Mouse (Mus musculus) midbrain, embryonic 11.5 days (tissue): ENCODE measurements around the gene Ppp1r16b. TPM values are rescaled to one million over a fixed set of nuclear protein-coding genes. Genes with fewer than 3 reads are reported as not detected.
A peak's percentile ranks its signal among the peaks of the same experiment; 100 is the strongest.

Experiments used
- ATAC-seq: fragments of 200-750 bp; cut with Nextera tagmentation; 2 replicates; pipeline ENCODE4 v1.8.0; 2017; ENCODE audit warnings: moderate TSS enrichment, moderate library complexity; ENCODE audit not compliant: low FRiP score
- DNase-seq: peaks from one replicate; pipeline ENCODE4 v3.0.0; 2015; ENCODE audit warnings: low spot score; ENCODE audit errors: missing footprints
- H3K27ac ChIP-seq: fragments of 300-500 bp; sonication (generic); 2 replicates; pipeline ENCODE4 v1.5.1; 2014; ENCODE audit warnings: low read depth, low read length
- H3K27me3 ChIP-seq: fragments of 300-500 bp; sonication (generic); 2 replicates; pipeline ENCODE4 v1.6.1; 2014; ENCODE audit warnings: mild to moderate bottlenecking, low read length, moderate library complexity, mixed read lengths; ENCODE audit not compliant: control insufficient read depth, insufficient read depth
- H3K36me3 ChIP-seq: fragments of 300-500 bp; sonication (generic); 2 replicates; pipeline ENCODE4 v1.6.1; 2014; ENCODE audit warnings: mild to moderate bottlenecking, low read length, moderate library complexity, mixed read lengths; ENCODE audit not compliant: control insufficient read depth, insufficient read depth
- H3K4me1 ChIP-seq: fragments of 300-500 bp; sonication (generic); 2 replicates; pipeline ENCODE4 v1.6.1; 2014; ENCODE audit warnings: low read length; ENCODE audit not compliant: control insufficient read depth, insufficient read depth
- H3K4me2 ChIP-seq: fragments of 300-500 bp; sonication (generic); 2 replicates; pipeline ENCODE4 v1.6.1; 2014; ENCODE audit warnings: mild to moderate bottlenecking, moderate library complexity
- H3K4me3 ChIP-seq: fragments of 300-500 bp; sonication (generic); 2 replicates; pipeline ENCODE4 v1.5.1; 2014; ENCODE audit warnings: low read depth, low read length
- H3K9ac ChIP-seq: fragments of 300-500 bp; sonication (generic); 2 replicates; pipeline ENCODE4 v1.6.1; 2014; ENCODE audit warnings: low read length
- H3K9me3 ChIP-seq: fragments of 300-500 bp; sonication (generic); 2 replicates; pipeline ENCODE4 v1.6.1; 2016; ENCODE audit warnings: low read length; ENCODE audit not compliant: control insufficient read depth
- WGBS: fragments of 180-500 bp; shearing (Covaris S2); extraction: QIAGEN DNeasy Blood & Tissue Kit; methylation state at CpG from one replicate; pipeline ENCODE4 v1.1.7; 2014; 5-methylcytosine and 5-hydroxymethylcytosine counted together
- polyA plus RNA-seq: library from polyadenylated mRNA; unstranded; fragments of >200 nt; fragmentation: Nextera tagmentation; extraction: Ambion mirVana; gene quantifications from 2 replicates; pipeline ENCODE4 v1.2.1, GENCODE M21; 2014

Gene Ppp1r16b
- polyA plus RNA-seq, 1 experiment from 2014 or later: 3.2 TPM

DNA sequence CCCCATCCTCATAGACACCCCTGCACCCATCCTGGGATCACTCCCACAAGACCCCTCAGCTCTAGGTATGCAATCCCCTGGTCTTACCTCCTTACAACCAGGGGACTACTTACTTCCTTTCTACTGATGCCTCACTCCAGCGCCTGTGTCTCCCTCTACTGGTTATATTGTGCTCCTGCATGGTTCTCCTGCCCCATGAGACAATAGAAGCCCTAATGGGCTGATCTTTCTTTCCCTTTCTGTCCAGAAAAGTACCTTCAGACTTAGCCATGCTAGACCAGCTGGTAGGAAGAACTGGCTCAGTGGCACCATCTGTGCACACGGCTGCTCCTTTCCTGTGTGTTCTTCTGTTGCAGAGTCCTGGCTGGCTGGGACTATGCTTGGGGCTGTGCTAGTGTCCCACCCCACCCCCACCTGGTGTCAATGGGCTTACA is 79.9 kb downstream of the Ppp1r16b start:
- Histone ChIP-seq H3K4me2 (no peak overlapping the region), H3K36me3 (no peaks in the 10 kb centered on the region), H3K27ac (no peak overlapping the region), H3K4me3 (no peak overlapping the region), H3K27me3 (no peaks in the 10 kb centered on the region), H3K4me1 (peaks cover 3% of the 10 kb centered on the region; the same call in 1 of the 2 replicates), H3K9me3 (no peaks in the 10 kb centered on the region), H3K9ac (no peak overlapping the region)
- ATAC-seq: peak; percentile 52; the same call in 1 of the 2 replicates
- DNase-seq: peak; percentile 84
- 14% methylated on average over 2 of the region's 2 CpGs for WGBS

GRCm38 (mm10) chr2:158746164-158746563 is 81.0 kb downstream of the Ppp1r16b start:
- no peak overlapping the region for H3K4me2 ChIP-seq
- 83% methylated on average over 11 of the region's 11 CpGs for WGBS
- peaks cover 1% of the 10 kb centered on the region; the same call in 1 of the 2 replicates for H3K4me1 ChIP-seq
- H3K27me3 ChIP-seq: no peaks in the 10 kb centered on the region
- no peak overlapping the region for H3K27ac ChIP-seq
- DNase-seq (peak; percentile 73), ATAC-seq (no peak)
- no peak overlapping the region for H3K9ac ChIP-seq
- no peak overlapping the region for H3K4me3 ChIP-seq
- no peaks in the 10 kb centered on the region for H3K9me3 ChIP-seq
- H3K36me3 ChIP-seq: no peaks in the 10 kb centered on the region

DNA sequence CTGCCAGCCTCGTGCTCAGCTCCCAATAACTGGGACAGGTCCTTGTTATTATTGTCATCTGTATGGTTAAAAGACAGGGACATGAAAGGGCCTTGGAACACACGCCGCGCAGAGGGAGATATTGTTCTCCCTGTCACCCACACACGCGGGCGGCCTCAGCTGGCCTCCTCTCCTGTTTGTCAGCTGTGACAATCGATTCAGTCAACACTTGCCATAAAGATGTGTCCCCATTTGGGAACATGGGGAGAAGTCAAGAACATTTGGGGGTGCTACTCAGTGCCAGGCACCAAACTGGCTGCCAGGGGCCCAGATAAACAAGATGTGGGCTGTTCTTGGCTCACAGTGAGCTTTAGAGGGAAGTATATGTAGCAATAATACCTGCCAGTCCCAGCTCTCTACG is 84.2 kb downstream of the Ppp1r16b start:
- H3K9me3 ChIP-seq: no peaks in the 10 kb centered on the region
- ATAC-seq: no peak
- H3K27ac ChIP-seq: no peak overlapping the region
- no peaks in the 10 kb centered on the region for H3K27me3 ChIP-seq
- peak; percentile 69 for DNase-seq
- no peaks in the 10 kb centered on the region for H3K4me1 ChIP-seq
- no peak overlapping the region for H3K4me2 ChIP-seq
- H3K4me3 ChIP-seq: no peak overlapping the region
- 91% methylated on average over 9 of the region's 9 CpGs for WGBS
- no peaks in the 10 kb centered on the region for H3K36me3 ChIP-seq
- no peak overlapping the region for H3K9ac ChIP-seq

GRCm38 (mm10) chr2:158760231-158760630 is 95.0 kb downstream of the Ppp1r16b start:
- Histone ChIP-seq H3K9me3 (no peaks in the 10 kb centered on the region), H3K9ac (no peak overlapping the region), H3K27ac (no peak overlapping the region), H3K27me3 (no peaks in the 10 kb centered on the region), H3K36me3 (no peaks in the 10 kb centered on the region), H3K4me3 (no peak overlapping the region), H3K4me2 (no peak overlapping the region), H3K4me1 (no peaks in the 10 kb centered on the region)
- ATAC-seq (no peak), DNase-seq (no peak)
- WGBS: 70% methylated on average over 2 of the region's 2 CpGs

- no peak overlapping the region for H3K4me3 ChIP-seq
- no peaks in the 10 kb centered on the region for H3K9me3 ChIP-seq
- no peak overlapping the region for H3K27ac ChIP-seq
- DNase-seq: peak; percentile 49
- H3K4me1 ChIP-seq: no peaks in the 10 kb centered on the region; the same call in 1 of the 2 replicates
- H3K4me2 ChIP-seq: no peak overlapping the region
- H3K9ac ChIP-seq: no peak overlapping the region
- H3K27me3 ChIP-seq: no peaks in the 10 kb centered on the region
- 86% methylated on average over 5 of the region's 5 CpGs for WGBS
- no peaks in the 10 kb centered on the region for H3K36me3 ChIP-seq
- ATAC-seq: no peak
Measured at GRCm38 (mm10) chr2:158762339-158762738, 97.1 kb downstream of the Ppp1r16b start.

DNA sequence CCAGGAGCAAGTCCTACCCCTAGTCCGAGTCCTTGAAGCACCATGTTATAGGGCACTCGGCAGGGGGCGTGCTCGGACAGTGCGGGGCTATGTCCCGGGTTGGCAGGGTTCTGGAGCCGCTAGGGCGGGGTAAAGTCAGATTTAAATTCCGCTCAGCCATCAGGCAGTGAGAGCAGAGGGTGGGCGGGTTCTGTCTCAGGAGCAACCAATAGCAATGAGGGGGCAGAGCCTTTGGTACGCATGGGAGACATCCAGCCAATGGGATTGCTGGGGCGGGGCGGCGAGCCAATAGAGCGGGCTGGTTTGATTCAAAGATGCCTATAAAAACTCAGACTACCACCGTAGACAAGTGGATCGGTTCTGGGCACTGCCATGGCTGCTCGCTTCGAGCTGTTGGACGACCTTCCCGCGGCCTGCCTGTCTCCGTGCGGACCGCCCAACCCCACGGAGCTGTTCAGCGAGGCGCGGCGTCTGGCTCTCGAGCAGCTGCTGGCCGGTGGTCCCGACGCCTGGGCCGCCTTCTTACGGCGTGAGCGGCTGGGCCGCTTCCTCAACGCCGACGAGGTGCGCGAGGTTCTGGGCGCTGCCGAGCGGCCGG is 102.6 kb downstream of the Ppp1r16b start, which contains the start of gene Fam83d:
Fam83d (plus strand) TSS at position 352 of the 598 bp plus-strand sequence.
- peaks cover 26% of the 10 kb centered on the region for H3K4me1 ChIP-seq

DNA sequence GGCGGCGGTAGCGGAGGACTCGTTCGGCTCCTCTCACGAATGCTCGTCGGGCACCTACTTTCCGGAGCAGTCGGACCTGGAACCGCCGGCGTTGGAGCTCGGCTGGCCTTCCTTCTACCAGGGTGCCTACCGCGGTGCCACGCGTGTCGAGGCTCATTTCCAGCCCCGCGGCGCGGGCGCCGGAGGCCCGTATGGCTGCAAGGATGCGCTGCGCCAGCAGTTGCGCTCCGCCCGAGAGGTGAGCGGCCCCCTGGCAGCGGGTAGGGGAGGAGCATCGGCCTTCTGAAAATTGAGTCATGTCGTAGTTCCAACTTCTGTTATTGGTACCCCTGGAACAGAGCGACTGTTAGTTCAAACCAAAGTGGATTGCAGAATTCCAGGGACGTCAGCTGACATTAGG is 103.2 kb downstream of the Ppp1r16b start:
- H3K9ac ChIP-seq: peak overlapping the region; percentile 80
- peak overlapping the region; percentile 89 for H3K4me3 ChIP-seq
- peak overlapping the region; percentile 84 for H3K4me2 ChIP-seq
- no peaks in the 10 kb centered on the region for H3K36me3 ChIP-seq
- under 1% methylated on average over 37 of the region's 37 CpGs for WGBS
- H3K27me3 ChIP-seq: no peaks in the 10 kb centered on the region
- peak overlapping the region; percentile 35 for H3K27ac ChIP-seq
- H3K9me3 ChIP-seq: no peaks in the 10 kb centered on the region
- ATAC-seq (peak; percentile 17; the same call in 1 of the 2 replicates), DNase-seq (no peak)
- peaks cover 26% of the 10 kb centered on the region for H3K4me1 ChIP-seq

More for the DNA sequence above, 102.6 kb downstream of the Ppp1r16b start, which contains the start of gene Fam83d:
- Histone ChIP-seq H3K9me3 (no peaks in the 10 kb centered on the region), H3K36me3 (no peaks in the 10 kb centered on the region), H3K4me3 (peak within 1 kb of the TSS; percentile 89), H3K27me3 (no peaks in the 10 kb centered on the region), H3K27ac (peak within 1 kb of the TSS; percentile 35), H3K4me2 (peak within 1 kb of the TSS; percentile 84), H3K9ac (peak within 1 kb of the TSS; percentile 80)
- ATAC-seq (peak; percentile 99), DNase-seq (peak; percentile 99)
- under 1% methylated on average over 48 of the region's 48 CpGs for WGBS

DNA sequence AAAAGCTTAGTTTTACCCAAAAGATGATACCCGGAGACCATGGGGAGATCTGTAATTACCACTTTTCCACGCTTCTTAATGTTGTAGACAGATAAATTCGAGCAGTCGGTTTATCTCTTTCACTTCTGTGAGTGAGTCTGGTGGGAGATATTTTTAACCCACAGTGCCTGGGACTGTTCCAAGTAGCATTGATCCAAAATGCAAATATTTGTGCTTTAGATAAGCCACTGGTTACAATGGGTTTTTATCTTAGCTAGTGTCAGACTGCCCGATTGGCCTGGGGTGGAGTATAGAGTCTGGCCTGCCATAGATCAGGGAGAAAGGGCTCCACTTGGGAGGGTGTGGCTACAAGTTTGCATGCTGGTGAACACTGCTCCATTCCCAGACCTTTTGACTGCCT is 103.6 kb downstream of the Ppp1r16b start:
- Histone ChIP-seq H3K4me1 (peaks cover 26% of the 10 kb centered on the region), H3K4me2 (peak overlapping the region; percentile 84), H3K4me3 (peak overlapping the region; percentile 89), H3K9me3 (no peaks in the 10 kb centered on the region), H3K27ac (no peak overlapping the region), H3K9ac (peak overlapping the region; percentile 80), H3K36me3 (no peaks in the 10 kb centered on the region), H3K27me3 (no peaks in the 10 kb centered on the region)
- DNase-seq (peak; percentile 92), ATAC-seq (0 out of 2 replicates have a peak, but pooled peaks have one; percentile 9)
- 5% methylated on average over 5 of the region's 5 CpGs for WGBS

GRCm38 (mm10) chr2:158770126-158770757 is 105.0 kb downstream of the Ppp1r16b start:
- H3K27ac ChIP-seq: no peak overlapping the region
- H3K4me1 ChIP-seq: peaks cover 26% of the 10 kb centered on the region
- 59% methylated on average over 13 of the region's 13 CpGs for WGBS
- no peaks in the 10 kb centered on the region for H3K36me3 ChIP-seq
- DNase-seq (peak; percentile 82), ATAC-seq (no peak)
- H3K4me2 ChIP-seq: peak overlapping the region; percentile 84
- H3K9me3 ChIP-seq: no peaks in the 10 kb centered on the region
- no peaks in the 10 kb centered on the region for H3K27me3 ChIP-seq
- peak overlapping the region; percentile 47 for H3K9ac ChIP-seq
- peak overlapping the region; percentile 89 for H3K4me3 ChIP-seq
